Mouse (Mus musculus) kidney, adult 11 months (tissue): ENCODE data around the gene Ifrd2.

Source experiments
- DNase-seq: peaks from one replicate; pipeline ENCODE4 v3.0.0; 2022

The Ifrd2 gene

GRCm38 (mm10) chr9:107586974-107587832 is at the start of gene Ifrd2:
Gene Ifrd2 (plus strand): TSS chr9:107587642.
- DNase-seq = peak; percentile 99

GRCm38 (mm10) chr9:107538231-107538630 is 49.2 kb upstream of the Ifrd2 start:
- DNase-seq = no peak

- DNase-seq = no peak
These were observed 48.7 kb upstream of the Ifrd2 start for GRCm38 (mm10) chr9:107538711-107539110.

- DNase-seq = peak; percentile 18
These were observed 47.5 kb upstream of the Ifrd2 start for GRCm38 (mm10) chr9:107539940-107540339.

DNA sequence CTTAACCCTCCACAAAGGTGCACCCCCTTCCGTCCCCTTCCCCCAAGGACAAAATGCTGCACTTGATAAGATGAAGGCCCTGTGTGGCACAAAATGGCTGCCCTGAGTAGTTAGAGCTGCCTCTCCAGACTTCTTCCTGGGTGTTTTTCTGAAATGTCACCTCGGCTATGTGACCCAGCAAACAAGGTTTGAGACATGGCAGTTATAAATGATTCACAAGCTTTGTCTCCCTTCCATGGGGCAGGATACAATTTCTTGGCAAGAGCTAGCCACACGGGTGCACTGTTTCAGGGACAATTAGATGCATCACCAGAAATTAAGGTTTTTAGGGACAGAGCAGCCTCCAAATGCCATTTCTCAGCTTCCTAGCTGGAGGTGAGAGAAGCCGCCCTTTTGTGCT is 47.0 kb upstream of the Ifrd2 start:
- DNase-seq = peak; percentile 28

DNA sequence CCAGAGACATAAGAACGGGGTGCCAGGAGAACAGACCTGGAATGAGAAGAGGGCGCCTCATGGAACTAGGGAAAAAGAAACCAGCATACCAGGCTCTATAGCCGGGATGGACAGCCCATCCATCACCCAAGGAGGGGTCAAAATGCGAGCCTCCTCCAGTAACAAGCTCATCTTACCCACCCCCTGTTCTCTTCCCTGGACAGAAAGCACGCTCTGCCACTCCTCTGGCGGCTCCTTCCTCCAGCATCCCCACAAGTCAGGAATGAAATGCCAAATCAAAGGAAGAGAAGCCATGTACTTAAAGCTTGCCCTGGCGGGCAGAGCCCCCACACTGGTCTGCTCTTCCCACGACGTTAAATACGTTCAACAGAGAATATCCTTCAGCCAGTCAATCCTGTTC is 46.4 kb upstream of the Ifrd2 start:
- DNase-seq = no peak

DNA sequence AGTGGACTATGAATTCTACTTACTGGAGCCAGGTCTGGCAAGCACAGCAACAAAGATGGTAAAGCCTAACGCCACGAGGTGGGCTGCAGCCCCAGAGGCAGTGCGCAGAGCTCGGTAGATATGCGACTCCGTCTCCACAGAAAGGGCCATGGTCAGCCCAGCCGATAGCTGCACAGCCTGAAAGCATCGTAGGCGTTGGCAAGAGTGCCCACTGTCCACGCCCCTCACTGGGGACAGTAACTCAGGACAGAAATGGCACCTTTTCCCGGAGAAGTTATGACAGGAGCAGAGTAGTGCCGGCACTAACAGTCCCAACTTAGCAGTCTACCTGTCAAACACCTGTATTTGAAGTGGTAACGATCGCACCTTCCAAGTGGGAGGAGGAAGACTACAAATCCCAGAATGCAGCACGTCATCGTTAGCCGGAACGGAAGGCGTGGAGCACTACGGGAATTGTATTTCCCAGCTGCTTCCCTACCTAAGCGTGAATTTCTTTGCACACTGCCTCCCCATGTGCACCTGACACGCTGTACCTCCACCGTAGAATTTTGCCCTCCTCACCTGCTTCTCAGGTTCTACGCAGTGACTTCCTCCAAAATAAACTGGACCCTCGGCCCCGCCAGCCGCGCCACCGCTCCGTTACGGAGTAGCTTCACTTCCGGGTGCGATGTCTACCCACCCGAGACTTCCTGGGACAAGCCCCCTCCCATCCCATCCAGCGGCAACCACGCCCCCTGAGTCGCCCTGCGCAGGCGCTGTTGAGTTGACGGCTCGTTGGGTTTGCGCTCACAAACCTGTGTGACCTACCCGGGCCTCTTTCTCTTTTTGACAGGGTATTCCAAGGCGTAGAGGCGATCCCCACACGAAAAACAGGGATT is 45.7 kb upstream of the Ifrd2 start, which contains the start of the genes Cyb561d2 and Nprl2:
TSS of gene Cyb561d2 (minus strand) at position 720 of the 878 bp plus-strand sequence.
TSS of gene Nprl2 (plus strand) at position 753 of the 878 bp plus-strand sequence.
- DNase-seq = peak; percentile 94

- no peak for DNase-seq
These were observed 45.1 kb upstream of the Ifrd2 start for GRCm38 (mm10) chr9:107542352-107542686.

DNA sequence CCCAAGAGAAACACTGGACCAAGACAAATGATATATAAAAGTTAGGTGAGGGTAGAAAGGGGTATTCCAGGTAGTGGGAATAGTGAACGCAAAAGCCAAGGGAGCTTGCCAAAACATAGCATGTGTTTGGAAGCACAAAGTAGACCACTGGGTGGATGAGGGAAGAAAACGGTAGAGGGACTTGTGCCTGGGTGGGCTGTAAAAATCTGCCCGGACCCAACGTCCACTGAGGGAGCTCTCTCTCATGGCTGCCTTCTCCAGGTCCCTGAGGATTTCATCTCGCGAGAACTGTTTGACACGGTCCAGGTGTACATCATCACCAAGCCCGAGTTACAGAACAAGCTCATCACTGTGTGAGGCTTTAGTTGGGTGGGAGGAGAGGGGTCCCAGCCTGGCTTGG is 44.7 kb upstream of the Ifrd2 start:
- DNase-seq = peak; percentile 35

DNA sequence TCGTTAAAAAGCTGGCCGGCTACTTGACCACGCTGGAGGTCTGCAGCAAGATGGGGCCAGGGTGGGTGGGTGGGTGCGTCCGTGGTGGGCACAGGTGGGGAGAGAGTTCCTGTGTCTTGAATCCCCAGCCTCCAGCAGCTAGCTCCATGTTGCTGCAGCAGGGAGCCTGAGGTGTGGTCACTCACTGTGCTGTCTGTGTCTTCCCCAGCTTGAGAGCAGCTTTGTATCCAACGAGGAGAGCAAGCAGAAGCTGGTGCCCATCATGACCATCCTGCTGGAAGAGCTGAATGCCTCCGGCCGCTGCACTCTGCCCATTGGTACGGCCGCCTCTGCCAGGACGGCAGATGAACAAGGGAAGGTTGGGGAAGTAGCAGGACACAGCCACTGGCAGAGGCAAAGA is 44.1 kb upstream of the Ifrd2 start:
- DNase-seq = no peak

DNA sequence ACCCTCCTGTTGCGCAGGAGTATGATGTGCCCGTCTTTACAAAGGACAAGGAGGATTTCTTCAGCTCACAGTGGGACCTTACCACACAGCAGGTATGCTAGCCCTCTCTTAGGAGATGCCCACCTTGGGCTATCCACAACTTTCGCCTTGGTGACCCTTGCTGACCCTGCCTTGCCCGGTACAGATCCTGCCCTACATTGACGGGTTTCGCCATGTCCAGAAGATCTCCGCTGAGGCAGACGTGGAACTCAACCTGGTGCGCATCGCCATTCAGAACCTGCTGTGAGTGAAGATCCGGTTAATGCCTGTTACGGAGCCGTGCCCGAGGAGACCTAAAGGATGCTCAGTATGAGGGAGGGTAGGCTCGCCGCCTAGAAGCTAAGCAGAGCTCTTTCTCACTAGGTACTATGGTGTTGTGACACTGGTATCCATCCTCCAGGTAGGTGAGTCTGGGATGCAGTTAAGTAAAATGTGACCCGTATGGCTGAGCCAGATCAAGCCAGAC is 43.2 kb upstream of the Ifrd2 start:
- peak; percentile 28 for DNase-seq

DNA sequence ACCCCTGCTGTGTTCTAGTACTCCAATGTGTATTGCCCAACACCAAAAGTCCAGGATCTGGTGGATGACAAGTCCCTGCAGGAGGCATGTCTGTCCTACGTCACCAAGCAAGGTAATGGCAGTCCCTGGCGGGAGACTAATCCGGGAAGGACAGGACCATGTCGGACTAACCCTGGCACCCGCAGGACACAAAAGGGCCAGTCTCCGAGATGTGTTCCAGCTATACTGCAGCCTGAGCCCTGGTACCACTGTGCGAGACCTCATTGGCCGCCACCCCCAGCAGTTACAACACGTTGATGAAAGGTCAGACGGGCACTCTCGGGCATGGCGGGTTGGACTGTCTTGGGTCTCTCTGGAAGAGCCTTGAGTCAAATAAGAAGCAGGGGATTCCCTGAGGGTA is 42.7 kb upstream of the Ifrd2 start:
- DNase-seq = peak; percentile 27

DNA sequence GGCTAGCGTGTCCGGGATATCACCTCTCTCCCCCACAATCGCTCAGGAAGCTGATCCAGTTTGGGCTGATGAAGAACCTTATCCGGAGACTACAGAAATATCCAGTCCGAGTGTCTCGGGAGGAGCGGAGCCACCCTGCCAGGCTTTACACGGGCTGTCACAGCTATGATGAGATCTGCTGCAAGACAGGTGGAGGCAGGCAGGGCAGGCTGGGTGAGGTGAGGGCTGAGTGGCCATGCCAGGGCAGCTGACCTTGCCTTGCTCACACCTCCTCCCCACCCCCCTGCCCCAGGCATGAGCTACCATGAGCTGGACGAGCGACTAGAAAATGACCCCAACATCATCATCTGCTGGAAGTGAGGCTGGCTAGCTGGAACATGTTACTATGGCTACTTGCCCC is 42.2 kb upstream of the Ifrd2 start:
- peak; percentile 34 for DNase-seq

DNA sequence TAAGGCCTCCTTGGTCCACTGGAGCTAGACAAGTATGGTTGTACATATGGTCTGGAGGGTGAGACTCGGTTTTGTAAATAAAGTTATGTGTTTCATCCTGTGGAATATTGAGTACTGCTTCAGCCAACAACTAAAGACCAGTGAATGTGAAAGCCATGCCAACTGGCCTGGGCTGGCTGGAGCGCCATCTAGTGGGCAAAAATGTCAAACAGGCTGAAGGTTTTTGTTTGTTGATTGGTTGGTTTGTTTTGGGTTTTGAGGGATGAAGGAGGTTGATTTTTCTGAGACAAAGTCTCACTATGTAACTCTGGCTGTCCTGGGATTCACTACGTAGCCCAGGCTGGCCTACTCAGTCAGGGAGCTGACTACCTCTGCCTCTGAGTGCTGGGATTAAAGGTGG is 41.8 kb upstream of the Ifrd2 start:
- peak; percentile 62 for DNase-seq

- peak; percentile 97 for DNase-seq
These were observed 40.4 kb upstream of the Ifrd2 start, which contains the start of gene Zmynd10 for GRCm38 (mm10) chr9:107547026-107547425. Gene Zmynd10 (plus strand): TSS chr9:107547298.

GRCm38 (mm10) chr9:107547957-107548356 is 39.5 kb upstream of the Ifrd2 start:
- DNase-seq = no peak

- no peak for DNase-seq
These were observed 38.6 kb upstream of the Ifrd2 start for GRCm38 (mm10) chr9:107548820-107549219.

DNA sequence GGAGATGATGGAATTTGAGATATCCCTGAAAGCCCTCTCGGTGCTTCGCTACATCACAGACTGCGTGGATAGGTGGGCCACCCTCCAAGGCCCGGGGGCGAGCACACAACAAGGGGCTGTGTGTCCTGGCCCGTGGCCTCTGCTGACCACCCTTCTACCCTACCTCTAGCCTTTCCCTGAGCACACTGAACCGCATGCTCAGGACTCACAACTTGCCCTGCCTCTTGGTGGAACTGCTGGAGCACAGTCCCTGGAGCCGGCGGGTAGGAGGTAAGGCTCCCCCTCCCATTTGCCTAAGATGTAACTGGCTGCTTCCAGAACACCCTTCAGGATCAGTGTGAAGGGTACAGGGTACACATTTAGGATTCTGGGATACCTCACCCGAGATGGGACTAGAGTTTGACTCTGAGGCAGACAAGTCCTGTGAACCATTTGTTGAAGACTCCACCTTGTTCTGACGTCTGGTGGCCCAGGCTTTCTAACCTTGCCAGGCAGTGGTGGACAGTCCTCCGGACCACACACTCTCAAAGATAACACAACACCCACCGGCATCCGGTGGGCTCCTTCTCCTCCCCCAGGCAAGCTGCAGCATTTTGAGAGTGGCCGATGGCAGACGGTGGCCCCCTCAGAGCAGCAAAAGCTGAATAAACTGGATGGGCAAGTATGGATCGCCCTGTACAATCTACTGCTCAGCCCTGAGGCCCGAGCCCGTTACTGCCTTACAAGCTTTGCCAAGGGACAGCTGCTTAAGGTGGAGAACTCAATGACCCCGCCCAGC is 38.0 kb upstream of the Ifrd2 start:
- DNase-seq = no peak

DNA sequence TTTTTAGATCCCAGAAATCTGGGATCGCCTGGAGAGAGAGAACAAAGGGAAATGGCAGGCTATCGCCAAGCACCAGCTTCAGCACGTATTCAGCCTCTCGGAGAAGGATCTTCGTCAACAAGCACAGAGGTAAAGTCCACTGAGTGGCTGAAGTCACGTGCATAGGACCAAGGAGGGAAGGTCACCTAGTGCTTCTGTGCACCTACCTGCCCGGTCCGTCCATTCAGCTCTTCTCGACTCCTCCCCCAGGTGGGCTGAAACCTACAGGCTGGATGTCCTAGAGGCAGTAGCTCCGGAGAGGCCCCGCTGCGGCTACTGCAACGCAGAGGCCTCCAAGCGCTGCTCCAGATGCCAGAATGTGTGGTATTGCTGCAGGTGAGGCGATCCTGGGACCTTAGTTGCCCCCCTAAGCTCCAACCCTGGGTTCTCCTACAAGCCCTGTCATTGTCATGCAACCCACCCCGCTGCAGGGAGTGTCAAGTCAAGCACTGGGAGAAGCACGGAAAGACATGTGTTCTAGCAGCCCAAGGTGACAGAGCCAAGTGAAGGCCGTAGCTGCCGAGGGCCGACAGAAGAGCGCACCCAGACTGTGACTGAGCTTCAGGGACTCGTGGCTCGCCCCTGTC is 36.8 kb upstream of the Ifrd2 start:
- DNase-seq = peak; percentile 95

GRCm38 (mm10) chr9:107551117-107551889 is 36.1 kb upstream of the Ifrd2 start, which contains the start of gene Rassf1:
Gene Rassf1 (plus strand): TSS chr9:107551555.
- peak; percentile 83 for DNase-seq

- no peak for DNase-seq
These were observed 35.5 kb upstream of the Ifrd2 start for GRCm38 (mm10) chr9:107551890-107552355.
